Mouse (Mus musculus) right cerebral cortex, postnatal 25 days (tissue): ENCODE data around the gene Gm21863.
"Not testable (repeated sequence)": the region's sequence is repeated elsewhere in the genome, so short reads cannot be mapped to it uniquely, and the experiment has no call there.

ENCODE experiments used
- DNase-seq: peaks from one replicate; pipeline ENCODE4 v3.0.0; 2022

The Gm21863 gene

GRCm38 (mm10) chr12:19953869-19954555, at the start of gene Gm21863:
Gm21863 (plus strand) TSS chr12:19954505.
- DNase-seq, result not testable (repeated sequence)

- DNase-seq, result not testable (repeated sequence)
These were observed 26.3 kb upstream of the Gm21863 start for GRCm38 (mm10) chr12:19928049-19928448.
